Mouse (Mus musculus) left cerebral cortex, adult 6 months (tissue): ENCODE results near the gene Olfr1135. TPM values are rescaled to one million over a fixed set of nuclear protein-coding genes. Genes with fewer than 3 reads are reported as not detected.

Experiments used
- long read RNA-seq, 2 experiments: library from polyadenylated mRNA; unstranded; transcript quantifications; one replicate each; pipeline ENCODE4 v2.0.0; 2019 to 2020
- polyA plus RNA-seq: library from polyadenylated mRNA; unstranded; fragments of <200 nt; fragmentation: Nextera tagmentation; gene quantifications from 2 replicates; pipeline ENCODE4 v1.2.3, GENCODE M21; 2021

Gene Olfr1135
- polyA plus RNA-seq: not detected in 2 replicates
- long read RNA-seq, experiment 1: 0 reads
- long read RNA-seq, experiment 2: 0 reads

DNA sequence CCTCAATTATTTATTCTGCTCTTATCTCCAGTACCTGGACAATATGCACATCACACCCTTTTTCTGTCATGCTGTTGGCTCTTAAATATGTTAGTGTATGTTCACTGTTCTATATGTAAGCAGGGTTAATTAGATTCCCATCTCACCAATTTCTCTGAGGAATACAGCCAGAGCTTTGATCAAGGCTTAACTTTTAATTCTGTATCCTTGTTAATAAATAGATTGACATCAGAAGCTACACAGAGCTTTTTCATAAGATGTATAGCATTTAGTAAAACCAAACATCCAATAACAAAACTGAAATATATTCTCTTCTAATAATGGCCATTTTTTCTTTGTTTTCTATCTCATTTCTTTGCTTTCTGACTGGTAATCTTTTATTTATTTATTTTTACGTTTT lies at the start of gene Olfr1135:
Gene Olfr1135, minus strand, starts transcription at position 101 of the 400 bp plus-strand sequence.

DNA sequence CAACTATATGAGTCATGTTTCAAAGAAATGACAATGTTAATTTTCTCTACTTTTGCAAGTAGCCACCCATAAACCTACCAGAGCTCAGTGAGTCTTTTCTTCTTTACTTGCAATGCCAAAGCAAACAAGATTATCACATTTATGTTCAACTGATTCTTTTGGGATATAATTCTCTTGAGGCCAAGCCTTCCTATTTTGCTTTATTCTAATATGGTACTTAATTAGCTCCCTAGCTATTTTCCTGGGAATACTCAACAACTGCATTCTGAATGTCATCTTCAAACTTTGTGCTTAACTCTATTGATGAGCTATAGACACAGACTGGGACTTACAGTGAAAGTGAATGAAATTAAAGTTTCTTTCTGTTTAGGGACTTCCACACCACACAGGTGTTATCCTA lies 39.6 kb upstream of the Olfr1135 start, which contains the start of gene Olfr1137:
Gene Olfr1137, minus strand, starts transcription at position 101 of the 400 bp plus-strand sequence.

DNA sequence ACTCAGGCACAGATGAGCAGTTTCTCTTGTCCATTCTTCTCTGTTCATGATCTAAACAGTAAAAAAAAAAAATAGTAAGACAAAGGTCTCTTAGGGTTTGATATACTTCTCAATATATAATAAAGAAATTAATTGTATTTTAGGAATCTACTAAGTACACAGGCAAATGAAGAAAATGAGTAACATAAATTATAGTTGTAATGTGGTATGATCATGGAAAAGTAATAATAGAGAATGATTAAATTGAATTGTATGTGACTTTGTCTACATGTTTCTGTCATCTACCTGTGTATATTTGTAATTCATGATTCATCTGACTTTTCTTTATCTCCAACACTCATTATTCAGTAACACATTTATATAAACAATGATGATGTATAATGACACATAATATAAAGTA lies 20.4 kb upstream of the Olfr1135 start, which contains the start of gene Olfr1136:
Gene Olfr1136, minus strand, starts transcription at position 101 of the 400 bp plus-strand sequence.

GRCm38 (mm10) chr2:87658360-87658759 lies 15.1 kb downstream of the Olfr1135 start, which contains the start of gene Olfr1134:
Gene Olfr1134, minus strand, starts transcription at chr2:87658460.

DNA sequence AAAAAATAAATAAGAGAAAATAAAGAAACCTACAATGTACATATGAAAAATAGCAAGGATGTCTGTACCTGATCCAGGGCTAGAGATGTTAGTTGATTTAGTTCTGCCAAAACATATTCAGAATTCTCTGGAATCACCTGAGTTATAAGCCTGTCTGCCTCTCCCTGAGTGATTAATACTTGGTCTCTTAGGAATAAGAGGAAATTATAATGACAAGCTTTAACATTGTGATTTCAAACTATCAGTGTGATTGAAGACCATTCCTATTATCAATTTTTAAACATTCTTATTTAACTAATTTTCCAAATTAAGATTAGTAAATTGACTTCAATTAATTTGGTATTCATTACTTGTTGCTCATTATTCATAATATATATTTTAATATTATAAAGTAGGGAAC lies 26.2 kb downstream of the Olfr1135 start, which contains the start of gene Olfr1133:
Gene Olfr1133, minus strand, starts transcription at position 101 of the 400 bp plus-strand sequence.

DNA sequence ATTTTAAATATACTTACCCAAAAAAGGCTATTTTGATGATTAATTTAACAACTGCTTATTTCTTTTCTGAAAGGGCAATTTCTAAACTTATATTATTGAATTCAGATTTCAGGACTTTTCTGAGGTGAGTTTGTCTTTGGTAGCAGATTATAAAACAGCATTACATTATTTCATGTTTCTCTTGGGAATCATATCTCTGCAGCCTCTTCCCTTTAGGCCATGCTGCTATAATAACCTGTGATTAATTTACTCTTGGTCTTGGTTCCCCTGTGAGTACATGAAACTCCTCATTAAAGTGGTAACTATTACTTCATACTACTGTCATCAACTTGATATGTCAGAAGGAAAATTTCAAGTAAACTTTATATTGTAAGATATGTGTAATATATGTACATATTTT lies 36.0 kb downstream of the Olfr1135 start, which contains the start of gene Olfr1132:
Gene Olfr1132, minus strand, starts transcription at position 101 of the 400 bp plus-strand sequence.

GRCm38 (mm10) chr2:87626804-87627203 lies 46.7 kb downstream of the Olfr1135 start, which contains the start of gene Olfr1131:
Gene Olfr1131, plus strand, starts transcription at chr2:87627104.

Other genes with a start within 250 kb of the Olfr1135 start
- gene Olfr1124, start 243.4 kb downstream of the Olfr1135 start, polyA plus RNA-seq: 0.11 TPM in 2 replicates
- not detected in 2 replicates for gene Olfr1126, start 219.7 kb downstream of the Olfr1135 start, polyA plus RNA-seq
- not detected in 2 replicates for gene Pramel7, start 176.6 kb downstream of the Olfr1135 start, polyA plus RNA-seq
- not detected in 2 replicates for gene Pramel6, start 167.1 kb downstream of the Olfr1135 start, polyA plus RNA-seq
- not detected in 2 replicates for gene Olfr153, start 141.9 kb downstream of the Olfr1135 start, polyA plus RNA-seq
- gene Olfr1128, start 128.1 kb downstream of the Olfr1135 start, polyA plus RNA-seq: not detected in 2 replicates
- not detected in 2 replicates for gene Olfr1129, start 99.8 kb downstream of the Olfr1135 start, polyA plus RNA-seq
- gene Olfr1130, start 67.5 kb downstream of the Olfr1135 start, polyA plus RNA-seq: not detected in 2 replicates
- not detected in 2 replicates for gene Olfr1131, start 46.6 kb downstream of the Olfr1135 start, polyA plus RNA-seq
- not detected in 2 replicates for gene Olfr1132, start 36.1 kb downstream of the Olfr1135 start, polyA plus RNA-seq
- gene Olfr1133, start 26.3 kb downstream of the Olfr1135 start, polyA plus RNA-seq: not detected in 2 replicates
- gene Olfr1134, start 15.2 kb downstream of the Olfr1135 start, polyA plus RNA-seq: not detected in 2 replicates
- not detected in 2 replicates for gene Olfr1136, start 20.3 kb upstream of the Olfr1135 start, polyA plus RNA-seq
- not detected in 2 replicates for gene Olfr1137, start 39.5 kb upstream of the Olfr1135 start, polyA plus RNA-seq
- not detected in 2 replicates for gene Olfr1138, start 66.3 kb upstream of the Olfr1135 start, polyA plus RNA-seq
- gene Olfr1140, start 70.1 kb upstream of the Olfr1135 start, polyA plus RNA-seq: not detected in 2 replicates
- gene Olfr1141, start 80.3 kb upstream of the Olfr1135 start, polyA plus RNA-seq: not detected in 2 replicates
- not detected in 2 replicates for gene Olfr152, start 105.8 kb upstream of the Olfr1135 start, polyA plus RNA-seq
- gene Olfr1143, start 126.9 kb upstream of the Olfr1135 start, polyA plus RNA-seq: not detected in 2 replicates
- gene Olfr1145, start 136.2 kb upstream of the Olfr1135 start, polyA plus RNA-seq: not detected in 2 replicates
- not detected in 2 replicates for gene Olfr1148, start 156.9 kb upstream of the Olfr1135 start, polyA plus RNA-seq
- gene Olfr1150-ps1, start 170.3 kb upstream of the Olfr1135 start, polyA plus RNA-seq: not detected in 2 replicates
- gene Olfr1151, start 182.2 kb upstream of the Olfr1135 start, polyA plus RNA-seq: not detected in 2 replicates
- gene Olfr1152, start 192.8 kb upstream of the Olfr1135 start, polyA plus RNA-seq: not detected in 2 replicates
- gene Olfr1153, start 221.3 kb upstream of the Olfr1135 start, polyA plus RNA-seq: not detected in 2 replicates
- gene Olfr1154, start 231.5 kb upstream of the Olfr1135 start, polyA plus RNA-seq: not detected in 2 replicates